Mouse (Mus musculus): Measurements from ENCODE around the gene Pex5l. TPM values are rescaled to one million over a fixed set of nuclear protein-coding genes. Genes with fewer than 3 reads are reported as not detected.
A peak's percentile ranks its signal among the peaks of the same experiment; 100 is the strongest.

The Pex5l gene
- 6.1 and 7.2 TPM in 2 replicates for polyA plus RNA-seq (2014; fragmentation: Nextera tagmentation; extraction: Ambion mirVana)

DNA sequence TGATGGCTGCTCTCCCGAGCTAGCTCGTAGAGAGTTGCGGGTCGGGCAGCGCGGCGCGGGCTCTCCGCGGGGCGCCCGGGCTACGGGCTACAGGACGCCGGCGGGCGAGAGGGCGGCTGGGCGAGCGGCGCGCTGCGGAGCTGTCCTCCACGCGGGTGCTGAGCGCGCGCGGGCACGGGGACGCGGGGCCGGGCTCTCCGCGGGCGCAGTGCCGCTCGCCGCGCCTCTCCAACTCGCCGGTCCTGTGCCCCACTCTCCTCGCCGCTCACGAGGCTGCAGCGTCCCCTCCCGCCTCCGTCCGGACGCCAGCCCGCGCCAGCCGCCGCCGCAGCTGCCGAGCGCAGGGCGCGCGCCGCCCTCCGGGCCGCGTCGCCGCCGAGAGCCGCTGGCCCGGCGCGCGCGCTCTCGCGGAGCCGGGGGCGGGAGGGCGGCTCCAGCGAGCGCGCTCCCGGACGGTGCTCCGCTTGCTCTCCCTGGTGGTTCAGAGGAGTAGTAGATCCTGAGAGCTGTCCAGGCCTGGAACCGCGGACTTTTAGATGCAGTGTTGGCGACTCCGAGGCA, at the start of gene Pex5l:
Pex5l (minus strand) TSS at position 347 of the 561 bp plus-strand sequence.
- H3K9me3 ChIP-seq (ENCODE audit: control insufficient read depth, low read length), result no peaks in the 10 kb centered on the region
- peak within 1 kb of the TSS; percentile 69 for H3K4me3 ChIP-seq (ENCODE audit: low read depth, low read length)
- H3K4me2 ChIP-seq (ENCODE audit: low read depth, low read length), result peak within 1 kb of the TSS; percentile 77
- H3K27me3 ChIP-seq (ENCODE audit: control insufficient read depth, insufficient read depth, low read length), result 0 out of 2 replicates have a peak, but pooled peaks cover 3% of the 10 kb centered on the region
- H3K4me1 ChIP-seq (ENCODE audit: control insufficient read depth, insufficient read depth, low read length), result no peaks in the 10 kb centered on the region
- ATAC-seq (ENCODE audit: low read depth), result peak; percentile 94
- H3K36me3 ChIP-seq (ENCODE audit: control insufficient read depth, insufficient read depth, low read length), result no peaks in the 10 kb centered on the region
- peak within 1 kb of the TSS; percentile 64 for H3K9ac ChIP-seq (replicated peaks; ENCODE audit: low read depth, low read length)
- peak within 1 kb of the TSS; percentile 57; the same call in 1 of the 2 replicates for H3K27ac ChIP-seq (ENCODE audit: low read depth, low read length)
- WGBS, result under 1% methylated on average over 56 of the region's 88 CpGs

DNA sequence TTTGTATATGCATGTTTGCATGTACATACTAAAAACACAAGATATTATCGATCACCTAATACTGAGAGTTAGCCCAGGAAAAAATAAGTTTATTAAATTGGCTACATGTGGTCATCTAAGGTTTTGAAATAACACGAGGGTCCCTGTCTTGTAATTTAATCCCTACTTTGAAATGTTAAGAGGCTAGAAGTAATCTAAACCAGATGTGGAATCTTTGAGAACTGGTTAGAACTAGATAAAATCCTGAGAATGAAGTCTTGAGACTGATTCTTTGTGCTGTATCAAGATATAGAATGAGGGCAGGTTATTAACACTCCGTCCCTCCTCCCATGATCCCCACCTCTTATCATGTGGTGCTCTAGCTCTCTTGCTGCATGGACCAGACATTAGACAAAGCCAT, 22.1 kb upstream of the Pex5l start:
- no peaks in the 10 kb centered on the region for H3K4me1 ChIP-seq (ENCODE audit: control insufficient read depth, insufficient read depth, low read length)
- H3K9me3 ChIP-seq (ENCODE audit: control insufficient read depth, low read length), result no peaks in the 10 kb centered on the region
- no peaks in the 10 kb centered on the region for H3K36me3 ChIP-seq (ENCODE audit: control insufficient read depth, insufficient read depth, low read length)
- H3K4me2 ChIP-seq (ENCODE audit: low read depth, low read length), result no peak overlapping the region
- ATAC-seq (ENCODE audit: low read depth), result no peak
- no peaks in the 10 kb centered on the region for H3K27me3 ChIP-seq (ENCODE audit: control insufficient read depth, insufficient read depth, low read length)
- H3K27ac ChIP-seq (ENCODE audit: low read depth, low read length), result no peak overlapping the region
- WGBS, result 94% methylated on average over 3 of the region's 3 CpGs
- H3K4me3 ChIP-seq (ENCODE audit: low read depth, low read length), result no peak overlapping the region
- no peak overlapping the region for H3K9ac ChIP-seq (replicated peaks; ENCODE audit: low read depth, low read length)

DNA sequence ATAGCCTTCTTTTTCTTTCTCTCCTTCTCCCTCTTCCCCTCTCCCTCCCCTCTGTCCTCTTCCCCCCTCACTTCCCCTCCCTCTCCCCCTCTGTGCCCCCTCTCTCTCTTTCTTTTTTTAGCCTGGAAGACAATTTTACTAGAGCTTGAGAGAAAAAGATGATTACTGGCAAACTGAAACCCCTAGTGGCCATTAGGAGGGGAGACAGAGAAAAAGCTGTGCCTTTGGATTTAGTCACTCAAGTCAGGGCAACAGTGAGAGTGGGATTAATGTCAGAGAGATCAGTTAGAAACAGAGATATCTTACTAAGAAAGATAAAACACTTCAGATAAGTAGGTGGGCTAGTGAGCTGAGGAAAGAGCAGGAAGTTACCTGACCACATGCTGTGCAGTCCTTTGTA, 20.8 kb upstream of the Pex5l start:
- Histone ChIP-seq H3K4me2 (ENCODE audit: low read depth, low read length) (no peak overlapping the region), H3K9ac (replicated peaks; ENCODE audit: low read depth, low read length) (no peak overlapping the region), H3K4me3 (ENCODE audit: low read depth, low read length) (no peak overlapping the region), H3K27ac (ENCODE audit: low read depth, low read length) (no peak overlapping the region), H3K9me3 (ENCODE audit: control insufficient read depth, low read length) (no peaks in the 10 kb centered on the region), H3K36me3 (ENCODE audit: control insufficient read depth, insufficient read depth, low read length) (no peaks in the 10 kb centered on the region), H3K27me3 (ENCODE audit: control insufficient read depth, insufficient read depth, low read length) (no peaks in the 10 kb centered on the region), H3K4me1 (ENCODE audit: control insufficient read depth, insufficient read depth, low read length) (no peaks in the 10 kb centered on the region)
- no peak for ATAC-seq (ENCODE audit: low read depth)

DNA sequence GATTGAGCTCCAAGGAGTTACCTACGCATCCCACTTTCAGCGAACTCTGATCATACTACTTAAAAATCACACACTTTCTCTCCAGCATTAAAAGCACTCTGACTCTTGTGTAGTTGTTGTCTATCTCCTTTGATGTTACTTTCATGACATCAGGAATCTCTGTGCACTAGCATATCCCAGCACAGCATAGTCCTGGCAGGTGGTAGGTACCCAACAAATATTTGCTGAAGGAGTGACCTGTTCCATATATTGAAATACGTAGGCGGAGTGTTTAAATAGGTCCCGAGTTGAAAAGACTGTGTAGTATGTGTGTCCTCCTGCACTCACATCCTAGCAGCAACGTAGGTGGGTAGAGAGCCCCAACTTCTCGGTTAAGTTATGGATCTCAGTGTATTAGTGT, 545 bp upstream of the Pex5l start:
- Histone ChIP-seq H3K9ac (replicated peaks; ENCODE audit: low read depth, low read length) (no peak overlapping the region), H3K9me3 (ENCODE audit: control insufficient read depth, low read length) (no peaks in the 10 kb centered on the region), H3K36me3 (ENCODE audit: control insufficient read depth, insufficient read depth, low read length) (no peaks in the 10 kb centered on the region), H3K27me3 (ENCODE audit: control insufficient read depth, insufficient read depth, low read length) (0 out of 2 replicates have a peak, but pooled peaks cover 3% of the 10 kb centered on the region), H3K4me3 (ENCODE audit: low read depth, low read length) (peak overlapping the region; percentile 69; the same call in 1 of the 2 replicates), H3K4me1 (ENCODE audit: control insufficient read depth, insufficient read depth, low read length) (no peaks in the 10 kb centered on the region), H3K4me2 (ENCODE audit: low read depth, low read length) (peak overlapping the region; percentile 77; the same call in 1 of the 2 replicates), H3K27ac (ENCODE audit: low read depth, low read length) (no peak overlapping the region)
- peak; percentile 2; the same call in 1 of the 2 replicates for ATAC-seq (ENCODE audit: low read depth)
- 88% methylated on average over 7 of the region's 7 CpGs for WGBS

DNA sequence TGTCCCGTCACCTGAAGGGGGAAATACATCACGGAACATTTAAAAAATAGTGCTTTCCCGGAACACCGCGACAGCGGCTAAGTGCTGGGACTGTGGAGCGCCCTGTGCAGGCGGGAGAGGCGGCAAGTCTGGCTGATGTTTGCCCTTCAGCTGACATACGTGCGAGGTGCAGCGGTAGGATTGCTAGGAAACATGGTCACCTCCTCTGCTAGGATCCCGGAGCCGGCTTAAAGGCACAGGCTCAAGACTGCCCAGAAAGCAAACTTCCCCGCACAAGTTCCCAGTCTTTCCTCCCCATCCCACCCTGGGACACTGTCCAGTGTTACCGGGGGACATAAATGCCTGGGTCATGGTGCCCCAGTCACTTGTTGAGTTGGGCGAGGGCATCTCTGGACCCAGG, 649 bp downstream of the Pex5l start:
- peak; percentile 52 for ATAC-seq (ENCODE audit: low read depth)
- H3K27ac ChIP-seq (ENCODE audit: low read depth, low read length), result peak overlapping the region; percentile 57; the same call in 1 of the 2 replicates
- no peaks in the 10 kb centered on the region for H3K9me3 ChIP-seq (ENCODE audit: control insufficient read depth, low read length)
- 0 out of 2 replicates have a peak, but pooled peaks cover 3% of the 10 kb centered on the region for H3K27me3 ChIP-seq (ENCODE audit: control insufficient read depth, insufficient read depth, low read length)
- H3K36me3 ChIP-seq (ENCODE audit: control insufficient read depth, insufficient read depth, low read length), result no peaks in the 10 kb centered on the region
- WGBS, result under 1% methylated on average over 17 of the region's 17 CpGs
- no peaks in the 10 kb centered on the region for H3K4me1 ChIP-seq (ENCODE audit: control insufficient read depth, insufficient read depth, low read length)
- H3K9ac ChIP-seq (replicated peaks; ENCODE audit: low read depth, low read length), result peak overlapping the region; percentile 64
- peak overlapping the region; percentile 77 for H3K4me2 ChIP-seq (ENCODE audit: low read depth, low read length)
- H3K4me3 ChIP-seq (ENCODE audit: low read depth, low read length), result peak overlapping the region; percentile 69

DNA sequence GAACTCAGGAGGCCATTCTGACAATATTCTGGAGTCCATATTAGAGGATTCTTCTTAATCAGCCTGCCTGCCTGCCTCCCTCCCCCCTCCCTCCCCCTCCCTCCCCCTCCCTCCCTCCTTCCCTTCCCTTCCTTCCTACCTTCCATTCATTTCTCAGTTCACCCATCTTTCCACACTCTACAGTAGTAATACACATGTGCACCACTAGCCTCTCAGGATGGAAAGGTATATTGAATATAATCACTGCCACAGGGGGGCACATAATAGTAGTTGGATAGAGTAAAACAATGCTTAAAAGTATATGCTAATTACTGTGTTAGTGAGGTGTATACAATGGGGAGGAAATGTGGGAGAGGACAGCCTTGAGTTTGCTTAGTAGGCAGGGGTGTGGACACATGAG, 13.1 kb downstream of the Pex5l start:
- ATAC-seq (ENCODE audit: low read depth), result peak; percentile 46; the same call in 1 of the 2 replicates
- H3K4me3 ChIP-seq (ENCODE audit: low read depth, low read length), result no peak overlapping the region
- H3K27me3 ChIP-seq (ENCODE audit: control insufficient read depth, insufficient read depth, low read length), result no peaks in the 10 kb centered on the region

DNA sequence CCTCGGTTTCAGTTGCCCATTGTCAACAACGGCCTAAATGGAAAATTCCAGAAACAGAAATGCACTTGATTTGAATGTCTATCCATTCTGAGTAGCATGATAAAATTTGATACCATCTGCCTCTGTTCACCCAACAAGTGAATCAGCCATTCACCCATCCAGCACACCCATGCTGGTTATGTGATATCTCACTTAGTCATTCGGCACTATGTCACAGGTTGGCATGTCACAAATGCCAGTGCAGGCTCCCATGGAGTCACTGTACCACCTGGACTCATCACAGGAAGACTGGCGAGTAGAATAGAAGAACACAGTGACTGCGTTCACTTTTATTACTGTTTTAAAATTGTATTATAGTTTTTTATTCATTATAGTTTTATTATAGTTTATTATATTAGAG, 18.3 kb downstream of the Pex5l start:
- no peaks in the 10 kb centered on the region for H3K36me3 ChIP-seq (ENCODE audit: control insufficient read depth, insufficient read depth, low read length)
- H3K9me3 ChIP-seq (ENCODE audit: control insufficient read depth, low read length), result no peaks in the 10 kb centered on the region
- H3K27ac ChIP-seq (ENCODE audit: low read depth, low read length), result no peak overlapping the region
- 86% methylated on average over 5 of the region's 5 CpGs for WGBS
- H3K9ac ChIP-seq (replicated peaks; ENCODE audit: low read depth, low read length), result no peak overlapping the region
- no peak for ATAC-seq (ENCODE audit: low read depth)
- no peak overlapping the region for H3K4me3 ChIP-seq (ENCODE audit: low read depth, low read length)
- H3K4me1 ChIP-seq (ENCODE audit: control insufficient read depth, insufficient read depth, low read length), result no peaks in the 10 kb centered on the region
- no peaks in the 10 kb centered on the region for H3K27me3 ChIP-seq (ENCODE audit: control insufficient read depth, insufficient read depth, low read length)
- no peak overlapping the region for H3K4me2 ChIP-seq (ENCODE audit: low read depth, low read length)

More for the DNA sequence above, 13.1 kb downstream of the Pex5l start:
- no peaks in the 10 kb centered on the region for H3K36me3 ChIP-seq (ENCODE audit: control insufficient read depth, insufficient read depth, low read length)
- H3K4me1 ChIP-seq (ENCODE audit: control insufficient read depth, insufficient read depth, low read length), result 0 out of 2 replicates have a peak, but pooled peaks cover 2% of the 10 kb centered on the region
- H3K9me3 ChIP-seq (ENCODE audit: control insufficient read depth, low read length), result no peaks in the 10 kb centered on the region
- no peak overlapping the region for H3K9ac ChIP-seq (replicated peaks; ENCODE audit: low read depth, low read length)
- no peak overlapping the region for H3K4me2 ChIP-seq (ENCODE audit: low read depth, low read length)
- H3K27ac ChIP-seq (ENCODE audit: low read depth, low read length), result no peak overlapping the region

DNA sequence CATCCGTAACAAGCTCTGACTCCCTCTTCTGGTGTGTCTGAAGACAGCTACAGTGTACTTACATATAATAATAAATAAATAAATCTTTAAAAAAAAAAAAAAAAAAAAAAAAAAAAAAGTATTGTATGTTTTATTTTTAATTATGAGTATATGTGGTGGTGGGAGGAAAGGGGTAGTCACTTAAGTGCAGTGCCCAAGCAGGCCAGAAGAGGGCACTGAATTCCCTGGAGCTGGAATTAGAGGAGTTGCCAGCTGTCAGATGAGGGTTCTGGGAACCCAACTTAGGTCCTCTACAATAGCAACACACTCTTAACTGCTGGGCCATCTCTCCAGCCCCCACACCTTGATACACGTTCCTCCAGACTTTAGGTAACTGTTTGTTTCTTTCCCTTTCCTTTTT, 37.3 kb downstream of the Pex5l start:
- Histone ChIP-seq H3K27ac (ENCODE audit: low read depth, low read length) (no peak overlapping the region), H3K4me2 (ENCODE audit: low read depth, low read length) (no peak overlapping the region), H3K4me3 (ENCODE audit: low read depth, low read length) (no peak overlapping the region), H3K9ac (replicated peaks; ENCODE audit: low read depth, low read length) (no peak overlapping the region), H3K27me3 (ENCODE audit: control insufficient read depth, insufficient read depth, low read length) (no peaks in the 10 kb centered on the region), H3K9me3 (ENCODE audit: control insufficient read depth, low read length) (no peaks in the 10 kb centered on the region), H3K36me3 (ENCODE audit: control insufficient read depth, insufficient read depth, low read length) (no peaks in the 10 kb centered on the region), H3K4me1 (ENCODE audit: control insufficient read depth, insufficient read depth, low read length) (no peaks in the 10 kb centered on the region)
- 96% methylated on average over 1 of the region's 2 CpGs for WGBS
- no peak for ATAC-seq (ENCODE audit: low read depth)

DNA sequence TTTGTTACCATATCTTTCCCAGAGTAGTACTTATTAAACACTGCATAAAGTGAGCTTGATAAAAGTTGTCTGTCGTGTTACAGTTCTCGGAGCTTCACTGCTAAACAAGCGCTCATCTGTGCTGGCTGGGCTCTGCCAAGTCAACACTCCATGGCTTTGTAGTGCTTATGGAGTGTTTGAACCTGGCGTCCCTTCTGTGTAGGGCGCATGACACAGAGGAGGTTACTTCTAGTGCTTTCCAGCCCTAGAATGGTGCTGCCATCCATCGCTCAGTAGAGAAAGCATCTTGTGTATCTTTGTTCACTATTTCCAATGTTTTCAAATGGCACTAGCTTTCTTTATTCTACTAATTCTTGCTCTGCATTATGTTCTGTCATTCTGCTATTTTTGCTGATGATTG, 39.5 kb downstream of the Pex5l start:
- Histone ChIP-seq H3K36me3 (ENCODE audit: control insufficient read depth, insufficient read depth, low read length) (no peaks in the 10 kb centered on the region), H3K4me1 (ENCODE audit: control insufficient read depth, insufficient read depth, low read length) (no peaks in the 10 kb centered on the region), H3K9me3 (ENCODE audit: control insufficient read depth, low read length) (no peaks in the 10 kb centered on the region), H3K4me2 (ENCODE audit: low read depth, low read length) (no peak overlapping the region), H3K27ac (ENCODE audit: low read depth, low read length) (no peak overlapping the region), H3K27me3 (ENCODE audit: control insufficient read depth, insufficient read depth, low read length) (no peaks in the 10 kb centered on the region), H3K4me3 (ENCODE audit: low read depth, low read length) (no peak overlapping the region), H3K9ac (replicated peaks; ENCODE audit: low read depth, low read length) (no peak overlapping the region)
- WGBS, result 94% methylated on average over 6 of the region's 6 CpGs
- no peak for ATAC-seq (ENCODE audit: low read depth)

Measured in neural tube, embryonic 14.5 days (tissue).